Mouse (Mus musculus): Measurements from ENCODE around the gene Rexo1. TPM values are rescaled to one million over a fixed set of nuclear protein-coding genes. Genes with fewer than 3 reads are reported as not detected.

Gene Rexo1
- 10.9 TPM for polyA plus RNA-seq (2014; fragmentation: Illumina TruSeq; extraction: RNeasy Lipid Tissue Mini Kit (QIAGEN cat#74804); ENCODE audit: insufficient read depth, low read depth, low replicate concordance)

GRCm38 (mm10) chr10:80561116-80561944, at the start of gene Rexo1:
Gene Rexo1 (minus strand): TSS chr10:80561560.

GRCm38 (mm10) chr10:80605721-80606120, 44.4 kb upstream of the Rexo1 start, which contains the start of gene Gm49322:
Gene Gm49322 (plus strand): TSS chr10:80606021.

GRCm38 (mm10) chr10:80602698-80603325, 41.5 kb upstream of the Rexo1 start, which contains the start of the genes Scamp4 and Adat3:
Gene Scamp4 (plus strand): TSS chr10:80602872.
Gene Adat3 (plus strand): TSS chr10:80602880.

GRCm38 (mm10) chr10:80589879-80590854, 28.8 kb upstream of the Rexo1 start, which contains the start of gene Abhd17a:
Gene Abhd17a (minus strand): TSS chr10:80590341.

DNA sequence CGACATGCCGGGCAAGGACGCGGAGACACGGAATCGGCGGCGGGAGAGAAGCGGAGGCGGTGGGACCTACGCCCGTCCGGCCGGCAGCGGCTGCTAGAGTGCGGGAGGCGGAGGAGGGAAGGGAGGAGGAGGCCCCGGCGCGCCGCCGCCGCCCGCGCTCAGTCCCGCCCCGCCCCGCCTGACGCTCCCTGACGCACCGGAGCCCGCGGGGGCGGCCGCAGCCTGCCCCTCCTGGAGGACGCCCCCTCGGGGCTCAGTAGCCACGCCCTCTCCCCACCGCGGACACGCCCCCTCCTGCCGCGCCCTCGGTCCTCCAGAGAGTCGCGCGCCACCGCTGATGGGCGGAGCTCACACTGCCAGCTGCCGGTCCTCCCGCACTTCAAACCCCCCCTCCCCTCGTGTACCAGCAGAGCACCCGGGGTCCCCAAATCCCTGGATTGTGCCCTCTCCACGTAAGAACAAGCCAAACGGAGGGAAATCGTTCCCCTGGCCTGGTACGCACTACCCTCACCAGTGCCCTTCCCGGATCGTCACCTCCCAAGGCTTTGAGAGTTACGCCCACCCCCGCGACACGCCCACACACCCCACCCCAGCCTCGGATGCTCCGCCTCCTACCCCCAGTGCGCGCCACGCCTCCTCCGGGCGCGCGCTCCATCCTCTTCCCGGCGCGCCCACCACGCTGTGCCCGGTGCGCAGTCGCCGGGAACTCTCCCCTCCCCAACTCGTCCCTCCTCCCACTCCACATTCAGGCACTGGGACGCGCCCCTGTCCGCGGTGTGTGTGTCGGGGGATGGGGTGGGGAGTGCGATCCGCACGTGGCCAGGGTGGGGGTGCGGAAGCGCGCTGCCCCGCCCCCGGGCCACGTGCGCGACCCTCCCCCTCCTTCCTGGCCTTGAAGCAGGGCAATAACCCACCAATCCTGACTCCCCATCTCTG, 16.1 kb upstream of the Rexo1 start, which contains the start of gene Klf16:
Gene Klf16, minus strand, starts transcription at position 127 of the 936 bp plus-strand sequence.

DNA sequence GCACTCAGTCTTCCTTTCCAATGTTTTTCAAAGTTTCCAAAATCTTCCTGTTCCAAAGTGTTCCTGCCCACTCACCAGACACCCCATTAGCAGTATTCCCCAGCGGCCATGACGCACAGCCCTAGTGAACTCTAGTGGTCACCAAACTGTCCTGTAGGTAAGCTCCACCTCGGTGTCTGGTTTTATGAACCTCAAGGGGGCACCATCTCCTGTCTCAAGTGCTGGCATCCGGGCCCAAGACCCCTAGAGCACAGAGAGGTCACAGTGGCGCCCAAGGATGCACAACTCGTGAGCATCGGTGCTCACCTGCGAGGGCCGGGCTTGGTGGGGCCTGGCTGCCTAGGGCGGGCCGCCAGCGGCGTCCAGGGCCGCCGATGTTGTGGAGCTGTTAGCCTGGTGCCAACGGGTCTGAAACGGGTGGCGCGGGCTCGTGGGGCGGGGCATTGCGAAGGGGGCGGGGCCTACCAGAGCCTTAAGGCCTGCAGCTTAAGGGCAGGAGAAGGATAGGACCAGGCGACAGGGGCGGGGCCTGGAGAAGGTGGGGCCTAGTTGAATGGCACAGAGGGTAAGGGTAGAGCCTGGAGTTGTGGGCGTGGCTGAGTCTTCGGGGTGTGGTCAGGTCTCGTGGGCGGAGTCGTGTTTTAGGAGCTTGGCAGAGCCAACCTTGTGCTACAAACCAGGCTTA, 22.5 kb downstream of the Rexo1 start, which contains the start of gene Atp8b3:
Gene Atp8b3, minus strand, starts transcription at position 415 of the 685 bp plus-strand sequence.

GRCm38 (mm10) chr10:80494732-80495131, 66.6 kb downstream of the Rexo1 start, which contains the start of gene Onecut3:
Gene Onecut3 (plus strand): TSS chr10:80494835.

Other genes starting within 250 kb of the Rexo1 start
- gene 2310011J03Rik, start 241.0 kb downstream of the Rexo1 start, polyA plus RNA-seq (2014; fragmentation: Illumina TruSeq; extraction: RNeasy Lipid Tissue Mini Kit (QIAGEN cat#74804); ENCODE audit: insufficient read depth, low read depth, low replicate concordance), result 50.0 TPM
- gene Pcsk4, start 232.1 kb downstream of the Rexo1 start, polyA plus RNA-seq (2014; fragmentation: Illumina TruSeq; extraction: RNeasy Lipid Tissue Mini Kit (QIAGEN cat#74804); ENCODE audit: insufficient read depth, low read depth, low replicate concordance), result 2.0 TPM
- 12.2 TPM for gene Reep6, start 231.6 kb downstream of the Rexo1 start, polyA plus RNA-seq (2014; fragmentation: Illumina TruSeq; extraction: RNeasy Lipid Tissue Mini Kit (QIAGEN cat#74804); ENCODE audit: insufficient read depth, low read depth, low replicate concordance)
- gene Adamtsl5, start 213.1 kb downstream of the Rexo1 start, polyA plus RNA-seq (2014; fragmentation: Illumina TruSeq; extraction: RNeasy Lipid Tissue Mini Kit (QIAGEN cat#74804); ENCODE audit: insufficient read depth, low read depth, low replicate concordance), result 21.3 TPM
- gene Plk5, start 205.1 kb downstream of the Rexo1 start, polyA plus RNA-seq (2014; fragmentation: Illumina TruSeq; extraction: RNeasy Lipid Tissue Mini Kit (QIAGEN cat#74804); ENCODE audit: insufficient read depth, low read depth, low replicate concordance), result 1.6 TPM
- gene Mex3d, start 173.9 kb downstream of the Rexo1 start, polyA plus RNA-seq (2014; fragmentation: Illumina TruSeq; extraction: RNeasy Lipid Tissue Mini Kit (QIAGEN cat#74804); ENCODE audit: insufficient read depth, low read depth, low replicate concordance), result 6.8 TPM
- gene Mbd3, start 162.0 kb downstream of the Rexo1 start, polyA plus RNA-seq (2014; fragmentation: Illumina TruSeq; extraction: RNeasy Lipid Tissue Mini Kit (QIAGEN cat#74804); ENCODE audit: insufficient read depth, low read depth, low replicate concordance), result 93.3 TPM
- gene Uqcr11, start 154.7 kb downstream of the Rexo1 start, polyA plus RNA-seq (2014; fragmentation: Illumina TruSeq; extraction: RNeasy Lipid Tissue Mini Kit (QIAGEN cat#74804); ENCODE audit: insufficient read depth, low read depth, low replicate concordance), result 589 TPM
- 25.1 TPM for gene Tcf3, start 127.9 kb downstream of the Rexo1 start, polyA plus RNA-seq (2014; fragmentation: Illumina TruSeq; extraction: RNeasy Lipid Tissue Mini Kit (QIAGEN cat#74804); ENCODE audit: insufficient read depth, low read depth, low replicate concordance)
- gene Onecut3, start 66.7 kb downstream of the Rexo1 start, polyA plus RNA-seq (2014; fragmentation: Illumina TruSeq; extraction: RNeasy Lipid Tissue Mini Kit (QIAGEN cat#74804); ENCODE audit: insufficient read depth, low read depth, low replicate concordance), result not detected
- not detected for gene Atp8b3, start 22.4 kb downstream of the Rexo1 start, polyA plus RNA-seq (2014; fragmentation: Illumina TruSeq; extraction: RNeasy Lipid Tissue Mini Kit (QIAGEN cat#74804); ENCODE audit: insufficient read depth, low read depth, low replicate concordance)
- gene Klf16, start 15.8 kb upstream of the Rexo1 start, polyA plus RNA-seq (2014; fragmentation: Illumina TruSeq; extraction: RNeasy Lipid Tissue Mini Kit (QIAGEN cat#74804); ENCODE audit: insufficient read depth, low read depth, low replicate concordance), result 10.0 TPM
- gene Abhd17a, start 28.8 kb upstream of the Rexo1 start, polyA plus RNA-seq (2014; fragmentation: Illumina TruSeq; extraction: RNeasy Lipid Tissue Mini Kit (QIAGEN cat#74804); ENCODE audit: insufficient read depth, low read depth, low replicate concordance), result 63.0 TPM
- 39.5 TPM for gene Scamp4, start 41.3 kb upstream of the Rexo1 start, polyA plus RNA-seq (2014; fragmentation: Illumina TruSeq; extraction: RNeasy Lipid Tissue Mini Kit (QIAGEN cat#74804); ENCODE audit: insufficient read depth, low read depth, low replicate concordance)
- gene Adat3, start 41.3 kb upstream of the Rexo1 start, polyA plus RNA-seq (2014; fragmentation: Illumina TruSeq; extraction: RNeasy Lipid Tissue Mini Kit (QIAGEN cat#74804); ENCODE audit: insufficient read depth, low read depth, low replicate concordance), result 1.3 TPM
- gene Gm49322, start 44.5 kb upstream of the Rexo1 start, polyA plus RNA-seq (2014; fragmentation: Illumina TruSeq; extraction: RNeasy Lipid Tissue Mini Kit (QIAGEN cat#74804); ENCODE audit: insufficient read depth, low read depth, low replicate concordance), result 0.44 TPM
- 98.5 TPM for gene Csnk1g2, start 61.3 kb upstream of the Rexo1 start, polyA plus RNA-seq (2014; fragmentation: Illumina TruSeq; extraction: RNeasy Lipid Tissue Mini Kit (QIAGEN cat#74804); ENCODE audit: insufficient read depth, low read depth, low replicate concordance)
- gene Btbd2, start 95.5 kb upstream of the Rexo1 start, polyA plus RNA-seq (2014; fragmentation: Illumina TruSeq; extraction: RNeasy Lipid Tissue Mini Kit (QIAGEN cat#74804); ENCODE audit: insufficient read depth, low read depth, low replicate concordance), result 24.0 TPM
- 80.0 TPM for gene Mknk2, start 116.6 kb upstream of the Rexo1 start, polyA plus RNA-seq (2014; fragmentation: Illumina TruSeq; extraction: RNeasy Lipid Tissue Mini Kit (QIAGEN cat#74804); ENCODE audit: insufficient read depth, low read depth, low replicate concordance)
- gene Mob3a, start 140.4 kb upstream of the Rexo1 start, polyA plus RNA-seq (2014; fragmentation: Illumina TruSeq; extraction: RNeasy Lipid Tissue Mini Kit (QIAGEN cat#74804); ENCODE audit: insufficient read depth, low read depth, low replicate concordance), result 23.9 TPM
- 26.3 TPM for gene Izumo4, start 140.6 kb upstream of the Rexo1 start, polyA plus RNA-seq (2014; fragmentation: Illumina TruSeq; extraction: RNeasy Lipid Tissue Mini Kit (QIAGEN cat#74804); ENCODE audit: insufficient read depth, low read depth, low replicate concordance)
- 26.6 TPM for gene Ap3d1, start 180.7 kb upstream of the Rexo1 start, polyA plus RNA-seq (2014; fragmentation: Illumina TruSeq; extraction: RNeasy Lipid Tissue Mini Kit (QIAGEN cat#74804); ENCODE audit: insufficient read depth, low read depth, low replicate concordance)
- 6.0 TPM for gene Dot1l, start 193.6 kb upstream of the Rexo1 start, polyA plus RNA-seq (2014; fragmentation: Illumina TruSeq; extraction: RNeasy Lipid Tissue Mini Kit (QIAGEN cat#74804); ENCODE audit: insufficient read depth, low read depth, low replicate concordance)
- gene Sf3a2, start 236.6 kb upstream of the Rexo1 start, polyA plus RNA-seq (2014; fragmentation: Illumina TruSeq; extraction: RNeasy Lipid Tissue Mini Kit (QIAGEN cat#74804); ENCODE audit: insufficient read depth, low read depth, low replicate concordance), result 19.4 TPM
- gene Plekhj1, start 237.1 kb upstream of the Rexo1 start, polyA plus RNA-seq (2014; fragmentation: Illumina TruSeq; extraction: RNeasy Lipid Tissue Mini Kit (QIAGEN cat#74804); ENCODE audit: insufficient read depth, low read depth, low replicate concordance), result 47.8 TPM
- 0.19 TPM for gene Amh, start 243.7 kb upstream of the Rexo1 start, polyA plus RNA-seq (2014; fragmentation: Illumina TruSeq; extraction: RNeasy Lipid Tissue Mini Kit (QIAGEN cat#74804); ENCODE audit: insufficient read depth, low read depth, low replicate concordance)

Data from lung, adult 10 weeks (tissue).